Mouse (Mus musculus) adrenal gland, postnatal 14 days (tissue): ENCODE measurements at regions not wholly inside any gene's neighbourhood (a gene's known extent, or its start where the extent isn't known, plus 50 kb on each side); places are given as distances from the start of the nearest gene placed in this dataset.

Experiments
- DNase-seq: peaks from one replicate; pipeline ENCODE4 v3.0.0; 2021; ENCODE audit warnings: mixed read lengths

DNA sequence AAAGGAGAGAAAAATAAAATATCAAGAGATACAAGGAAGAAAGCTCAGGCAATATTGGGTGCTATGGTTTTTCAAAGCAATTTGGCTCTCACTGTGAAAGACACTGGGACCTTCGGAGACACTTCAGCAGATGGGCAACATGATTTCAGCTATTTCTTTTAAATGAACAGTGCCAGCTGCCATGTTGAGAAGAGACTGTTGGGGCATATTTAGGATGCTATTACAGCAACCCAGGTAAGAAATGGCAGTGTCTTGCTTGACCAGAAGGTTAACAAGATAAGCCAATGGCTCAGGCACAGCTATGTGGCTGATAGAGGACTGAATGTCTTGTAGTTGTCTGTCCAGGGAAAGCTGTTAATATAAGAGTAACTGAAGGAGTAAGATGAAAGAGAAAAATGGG lies 348.6 kb downstream of the Ankrd7 start:
- no peak for DNase-seq

DNA sequence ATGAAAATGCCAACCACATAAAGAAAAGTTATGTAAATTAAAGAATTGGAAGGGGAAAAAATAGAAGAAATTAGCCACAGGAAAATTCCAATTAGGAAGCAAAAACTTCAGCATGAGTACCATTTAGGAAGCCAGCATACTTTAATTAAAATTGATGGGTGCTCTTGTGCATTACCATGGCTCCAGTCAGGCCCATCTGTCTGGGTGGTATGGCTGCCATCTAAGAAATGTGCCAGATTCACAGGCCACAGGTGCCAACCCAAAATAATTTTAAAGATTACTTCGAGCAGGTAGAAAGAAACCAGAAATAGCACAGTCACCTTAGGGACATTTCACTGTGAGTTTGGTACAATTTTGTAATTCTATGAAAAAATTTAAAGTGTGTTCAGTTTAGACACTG lies 349.0 kb downstream of the Ankrd7 start:
- DNase-seq, result no peak

DNA sequence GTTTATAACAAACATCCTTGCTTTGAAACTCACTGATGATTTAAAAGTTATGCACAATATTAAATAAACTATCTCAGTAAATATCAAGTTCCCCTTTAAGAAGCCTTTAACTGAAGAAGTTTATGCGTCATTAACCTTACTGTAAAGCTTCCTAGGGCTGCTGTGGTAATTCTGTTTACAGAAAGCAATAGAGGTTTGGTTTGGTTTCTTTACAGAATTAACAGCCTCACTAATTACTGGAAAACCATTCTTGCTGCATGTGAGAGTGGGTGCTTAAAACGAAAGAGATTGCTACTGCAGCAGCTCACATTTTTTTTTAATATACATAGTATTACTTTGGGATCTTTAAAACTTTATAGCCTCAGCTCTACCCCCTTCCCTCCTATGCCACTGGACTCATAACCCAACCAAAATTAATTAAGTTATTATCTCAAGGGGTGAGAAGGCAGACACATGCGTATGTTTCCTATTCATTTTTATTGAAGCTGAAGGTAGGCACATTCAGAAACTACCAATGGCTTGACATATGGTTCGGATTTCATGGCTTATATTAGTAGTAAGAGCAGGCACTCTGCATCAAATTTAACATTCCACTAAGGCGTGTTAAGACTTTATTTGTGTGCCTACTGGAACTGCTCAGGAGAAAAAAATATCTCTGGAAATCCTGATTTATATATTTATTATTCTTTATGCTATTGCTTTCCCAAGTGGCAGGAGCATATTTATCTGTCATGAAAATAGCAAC lies 398.1 kb downstream of the Ankrd7 start:
- no peak for DNase-seq

DNA sequence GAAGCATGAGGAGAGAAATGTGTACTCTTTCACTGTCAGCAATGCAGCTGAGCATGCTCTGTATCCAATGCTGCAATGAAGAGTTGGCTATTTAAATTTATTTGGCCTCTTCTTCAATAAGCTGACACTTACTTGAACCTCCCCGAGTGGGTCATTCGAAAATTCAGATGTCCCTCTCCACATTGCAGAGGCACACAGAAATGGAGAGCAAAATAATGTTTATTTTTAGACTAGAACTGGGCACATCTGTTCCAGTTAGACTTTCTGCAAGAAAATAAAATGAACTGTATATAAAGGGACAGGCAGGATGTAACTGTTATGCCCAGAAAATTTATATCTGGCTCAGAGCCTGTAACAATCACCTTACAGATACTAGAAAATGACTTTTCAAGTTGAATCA lies 407.1 kb downstream of the Ankrd7 start:
- DNase-seq, result no peak

DNA sequence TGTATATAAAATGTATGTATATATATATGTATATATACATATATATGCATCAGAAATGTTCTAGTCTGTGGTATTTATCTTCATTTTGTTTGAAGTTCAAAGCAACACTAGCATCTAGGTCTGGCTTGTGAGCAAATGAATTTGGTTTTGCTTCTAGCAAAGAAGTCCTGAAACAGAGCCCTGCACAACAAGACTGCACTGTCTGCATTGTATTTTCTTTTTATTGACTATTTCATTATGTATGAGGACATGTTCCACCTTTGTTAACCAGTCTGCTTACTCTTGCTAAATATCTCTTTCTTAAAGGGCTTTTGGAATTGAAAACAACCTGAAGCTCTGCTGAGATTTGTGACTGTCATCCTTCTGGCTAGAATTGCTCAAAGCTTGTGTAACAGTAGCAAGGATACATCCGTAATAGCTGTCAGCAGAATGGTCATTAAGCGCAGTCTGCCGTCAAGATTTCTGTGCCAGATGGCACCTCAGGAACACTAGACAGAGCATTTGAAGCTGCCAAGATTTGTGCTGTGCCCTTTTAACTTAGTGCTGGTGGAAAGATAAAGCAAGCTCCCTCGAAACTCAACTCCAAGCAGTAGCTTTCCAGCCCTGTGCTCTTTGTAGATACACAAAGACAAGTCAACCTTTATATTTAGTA lies 416.7 kb downstream of the Ankrd7 start:
- peak; percentile 20 for DNase-seq

DNA sequence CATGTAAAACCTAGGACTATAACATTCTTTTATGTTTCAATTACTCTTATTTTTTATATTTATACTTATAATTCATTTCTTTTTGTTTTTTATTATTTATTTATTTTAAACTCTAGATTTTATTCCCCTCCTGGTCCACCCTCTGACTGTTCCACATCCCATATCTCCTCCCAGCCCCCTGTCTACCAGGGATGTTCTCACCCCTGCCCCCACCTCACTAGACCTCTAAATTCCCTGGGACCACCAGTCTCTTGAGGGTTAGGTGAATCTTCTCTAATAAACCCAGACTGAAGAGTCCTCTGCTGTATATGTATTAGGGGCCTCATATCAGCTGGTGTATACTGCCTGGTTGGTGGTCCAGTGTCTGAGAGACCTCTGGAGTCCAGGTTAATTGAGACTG lies 466.5 kb downstream of the Ankrd7 start:
- DNase-seq, result no peak

DNA sequence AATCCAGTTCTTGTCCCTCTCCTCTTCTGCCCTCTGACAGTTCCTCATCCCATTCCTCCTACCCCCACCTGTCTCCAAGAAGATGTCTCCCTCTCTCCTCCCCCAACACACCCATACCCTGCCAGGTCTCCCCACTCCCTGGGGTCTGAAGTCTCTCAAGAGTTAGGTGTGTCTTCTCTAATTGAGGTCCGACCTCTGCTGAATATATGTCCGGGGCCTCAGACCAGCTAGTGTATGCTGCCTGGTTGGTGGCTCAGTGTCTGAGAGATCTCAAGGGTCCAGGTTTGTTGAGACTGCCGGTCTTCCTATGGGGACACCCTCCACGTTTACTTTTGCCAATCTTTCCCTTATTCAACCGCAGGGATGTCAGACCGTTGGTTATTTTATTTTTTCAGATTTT lies 469.5 kb downstream of the Ankrd7 start:
- no peak for DNase-seq

DNA sequence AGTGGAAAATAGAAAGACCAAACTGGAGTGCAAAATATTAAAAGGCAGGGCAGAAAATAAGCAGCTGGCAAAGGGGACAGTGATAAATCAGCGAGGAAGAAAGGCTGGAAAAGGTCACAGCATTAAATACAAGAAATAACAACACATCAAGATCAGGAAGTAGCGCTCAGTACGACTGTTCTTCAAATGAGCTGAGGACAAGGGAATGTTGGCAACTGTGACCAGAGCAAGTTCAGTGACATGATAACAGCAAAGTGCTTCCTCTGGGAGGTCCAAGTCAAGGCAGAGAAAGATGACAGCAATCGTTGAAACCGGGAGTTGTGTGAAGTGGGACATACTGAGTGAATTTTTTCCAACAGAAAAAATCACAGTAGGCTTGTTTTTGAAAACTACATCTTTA lies 472.4 kb downstream of the Ankrd7 start:
- DNase-seq, result no peak
